Mouse (Mus musculus) lung, embryonic 16.5 days (tissue): ENCODE data around the gene Bmp5. TPM values are rescaled to one million over a fixed set of nuclear protein-coding genes. Genes with fewer than 3 reads are reported as not detected.

Experiments used
- ATAC-seq: fragments of 200-750 bp; cut with Nextera tagmentation; 2 replicates; pipeline ENCODE4 v1.8.0; 2017; ENCODE audit warnings: low read depth, mild to moderate bottlenecking, moderate library complexity
- H3K27ac ChIP-seq: fragments of 300-500 bp; sonication (generic); 2 replicates; pipeline ENCODE4 v1.5.1; 2014; ENCODE audit warnings: mild to moderate bottlenecking, control low read depth, low read length
- H3K27me3 ChIP-seq: fragments of 300-500 bp; sonication (generic); 2 replicates; pipeline ENCODE4 v1.6.1; 2014; ENCODE audit warnings: low read depth, low read length, mixed read lengths; ENCODE audit not compliant: control insufficient read depth, insufficient read depth
- H3K36me3 ChIP-seq: fragments of 300-500 bp; sonication (generic); 2 replicates; pipeline ENCODE4 v1.6.1; 2014; ENCODE audit warnings: low read length; ENCODE audit not compliant: control insufficient read depth, insufficient read depth
- H3K4me1 ChIP-seq: fragments of 300-500 bp; sonication (generic); replicated peaks from 2 replicates; pipeline ENCODE4 v1.6.1; 2014; ENCODE audit warnings: low read length, mixed read lengths; ENCODE audit not compliant: control insufficient read depth, insufficient read depth
- H3K4me2 ChIP-seq: fragments of 300-500 bp; sonication (generic); 2 replicates; pipeline ENCODE4 v1.6.1; 2014; ENCODE audit warnings: low read depth, low read length, control low read depth
- H3K4me3 ChIP-seq: fragments of 300-500 bp; sonication (generic); 2 replicates; pipeline ENCODE4 v1.5.1; 2014; ENCODE audit warnings: mild to moderate bottlenecking, low read length, control low read depth
- H3K9ac ChIP-seq: fragments of 300-500 bp; sonication (generic); 2 replicates; pipeline ENCODE4 v1.6.1; 2014; ENCODE audit warnings: low read length, control low read depth
- H3K9me3 ChIP-seq: fragments of 300-500 bp; sonication (generic); 2 replicates; pipeline ENCODE4 v1.6.1; 2016; ENCODE audit warnings: low read length; ENCODE audit not compliant: control insufficient read depth
- WGBS: fragments of 180-500 bp; shearing (Covaris S2); extraction: QIAGEN DNeasy Blood & Tissue Kit; methylation state at CpG from one replicate; pipeline ENCODE4 v1.1.7; 2014; 5-methylcytosine and 5-hydroxymethylcytosine counted together
- polyA plus RNA-seq: library from polyadenylated mRNA; unstranded; fragments of >200 nt; fragmentation: Nextera tagmentation; extraction: Ambion mirVana; gene quantifications from 2 replicates; pipeline ENCODE4 v1.2.1, GENCODE M21; 2015

The Bmp5 gene
- polyA plus RNA-seq, 1 experiment from 2014 or later: 35.3 TPM

- Histone ChIP-seq H3K9me3 (no peaks in the 10 kb centered on the region), H3K4me3 (no peak overlapping the region), H3K4me1 (no peaks in the 10 kb centered on the region), H3K4me2 (no peak overlapping the region), H3K36me3 (no peaks in the 10 kb centered on the region), H3K9ac (no peak overlapping the region), H3K27ac (no peak overlapping the region), H3K27me3 (no peaks in the 10 kb centered on the region)
- ATAC-seq: no peak
- WGBS: 65% methylated on average over 2 of the region's 2 CpGs
Measured at GRCm38 (mm10) chr9:75858939-75859338, 83.8 kb downstream of the Bmp5 start.

DNA sequence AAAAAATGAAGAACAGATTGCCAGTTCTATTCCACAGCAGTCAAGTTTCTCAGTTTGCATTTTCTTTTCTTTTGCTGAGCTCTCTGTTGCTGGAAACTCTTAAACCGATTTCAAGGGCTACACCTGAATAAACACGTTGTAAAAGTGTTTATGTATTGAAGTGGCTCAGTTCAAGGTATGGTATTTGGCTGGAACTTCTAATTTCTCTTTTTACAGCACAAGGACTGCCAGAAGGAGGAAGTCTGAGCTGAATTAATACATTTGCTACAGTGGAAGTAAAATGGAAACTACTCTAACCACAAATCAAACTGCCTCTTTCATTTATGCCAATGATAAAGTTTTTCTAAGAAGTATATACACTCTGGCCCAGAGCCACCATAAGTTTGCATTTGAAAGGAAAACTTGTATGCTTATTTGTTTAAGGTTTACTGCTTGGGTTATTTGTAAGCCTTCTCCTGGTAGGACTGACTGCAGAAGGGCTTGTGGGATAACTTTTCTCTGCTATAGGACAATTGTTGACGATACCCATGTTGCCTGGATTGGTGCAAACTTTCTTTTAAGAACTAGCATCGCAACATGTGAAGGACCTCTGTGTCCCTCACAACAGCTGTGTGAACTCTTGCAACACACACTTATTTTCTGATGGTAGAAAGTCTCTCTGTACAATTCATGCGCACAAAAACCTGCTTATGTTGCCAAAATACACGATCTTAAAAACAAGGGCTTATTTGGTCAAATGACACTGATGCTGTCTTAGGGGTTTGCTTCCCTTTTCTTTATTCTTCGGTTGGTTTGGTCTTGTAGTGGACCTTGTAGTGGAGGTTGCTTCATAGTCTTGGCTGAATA lies 95.4 kb downstream of the Bmp5 start:
- Histone ChIP-seq H3K4me3 (no peak overlapping the region), H3K9me3 (no peaks in the 10 kb centered on the region), H3K4me1 (peaks cover 3% of the 10 kb centered on the region), H3K27ac (peak overlapping the region; percentile 72), H3K27me3 (no peaks in the 10 kb centered on the region), H3K36me3 (no peaks in the 10 kb centered on the region), H3K4me2 (peak overlapping the region; percentile 6), H3K9ac (no peak overlapping the region)
- 26% methylated on average over 7 of the region's 7 CpGs for WGBS
- peak; percentile 88 for ATAC-seq

DNA sequence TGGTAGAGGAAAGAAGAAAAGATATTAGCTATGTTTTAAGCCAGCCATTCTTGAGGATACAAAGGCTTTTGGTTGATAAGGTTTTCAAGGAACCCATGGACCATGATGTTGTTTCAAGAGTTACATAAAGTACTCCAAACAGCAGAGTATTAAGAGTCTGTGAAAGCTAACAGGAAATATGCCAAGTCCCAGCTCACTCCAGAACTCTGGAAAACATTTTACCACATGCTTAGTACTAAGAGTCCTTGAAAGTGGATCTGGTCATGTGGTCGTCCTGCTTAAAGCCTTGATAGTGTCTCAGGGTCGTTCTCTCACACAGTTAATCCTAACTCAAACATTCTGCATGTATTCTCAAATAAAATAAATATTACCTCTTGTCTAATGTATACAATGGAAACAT lies 101.2 kb downstream of the Bmp5 start:
- no peaks in the 10 kb centered on the region for H3K27me3 ChIP-seq
- no peak overlapping the region for H3K4me3 ChIP-seq
- H3K4me2 ChIP-seq: no peak overlapping the region
- H3K36me3 ChIP-seq: peaks cover 4% of the 10 kb centered on the region
- peaks cover 3% of the 10 kb centered on the region; the same call in 1 of the 2 replicates for H3K4me1 ChIP-seq
- H3K27ac ChIP-seq: no peak overlapping the region
- ATAC-seq: peak; percentile 70
- H3K9ac ChIP-seq: no peak overlapping the region
- WGBS: 33% methylated on average over 2 of the region's 2 CpGs
- H3K9me3 ChIP-seq: no peaks in the 10 kb centered on the region

DNA sequence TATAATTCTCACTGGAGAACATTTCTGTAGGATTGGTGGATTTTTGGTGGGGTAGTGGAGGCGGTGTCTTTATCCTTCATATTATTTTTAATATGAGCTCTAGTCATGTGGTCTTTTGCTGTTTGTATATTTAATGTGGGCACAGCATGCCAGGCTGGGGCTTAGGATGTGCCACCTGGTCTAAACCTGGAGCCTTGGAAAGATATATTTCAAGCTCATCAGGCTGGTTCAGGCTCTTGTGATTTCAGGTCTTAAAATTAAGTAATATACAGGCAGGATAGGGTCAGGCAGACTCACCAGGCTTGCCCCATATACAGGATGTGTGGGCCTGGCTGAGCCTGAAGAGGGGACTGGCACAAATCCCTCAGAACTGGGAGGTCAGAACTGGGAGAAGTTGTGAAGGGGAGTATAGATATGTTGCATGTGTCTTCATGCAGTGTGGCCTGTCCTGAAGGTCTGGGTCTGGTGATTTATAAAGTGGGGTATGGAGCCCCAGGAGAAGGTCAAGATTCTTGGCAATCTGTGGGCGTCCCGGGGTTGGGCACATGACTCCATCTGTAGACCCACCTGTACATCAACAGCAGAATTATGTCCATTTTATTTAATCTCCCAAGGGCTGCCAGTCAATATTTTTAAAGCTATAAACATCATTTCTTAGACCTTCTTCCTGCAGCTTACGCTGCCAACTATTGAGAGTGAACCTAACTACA lies 108.5 kb downstream of the Bmp5 start:
- Histone ChIP-seq H3K36me3 (peaks cover 12% of the 10 kb centered on the region), H3K4me2 (no peak overlapping the region), H3K27ac (no peak overlapping the region), H3K9me3 (no peaks in the 10 kb centered on the region), H3K4me3 (no peak overlapping the region), H3K27me3 (no peaks in the 10 kb centered on the region), H3K4me1 (no peaks in the 10 kb centered on the region), H3K9ac (no peak overlapping the region)
- 91% methylated on average over 4 of the region's 4 CpGs for WGBS
- no peak for ATAC-seq

DNA sequence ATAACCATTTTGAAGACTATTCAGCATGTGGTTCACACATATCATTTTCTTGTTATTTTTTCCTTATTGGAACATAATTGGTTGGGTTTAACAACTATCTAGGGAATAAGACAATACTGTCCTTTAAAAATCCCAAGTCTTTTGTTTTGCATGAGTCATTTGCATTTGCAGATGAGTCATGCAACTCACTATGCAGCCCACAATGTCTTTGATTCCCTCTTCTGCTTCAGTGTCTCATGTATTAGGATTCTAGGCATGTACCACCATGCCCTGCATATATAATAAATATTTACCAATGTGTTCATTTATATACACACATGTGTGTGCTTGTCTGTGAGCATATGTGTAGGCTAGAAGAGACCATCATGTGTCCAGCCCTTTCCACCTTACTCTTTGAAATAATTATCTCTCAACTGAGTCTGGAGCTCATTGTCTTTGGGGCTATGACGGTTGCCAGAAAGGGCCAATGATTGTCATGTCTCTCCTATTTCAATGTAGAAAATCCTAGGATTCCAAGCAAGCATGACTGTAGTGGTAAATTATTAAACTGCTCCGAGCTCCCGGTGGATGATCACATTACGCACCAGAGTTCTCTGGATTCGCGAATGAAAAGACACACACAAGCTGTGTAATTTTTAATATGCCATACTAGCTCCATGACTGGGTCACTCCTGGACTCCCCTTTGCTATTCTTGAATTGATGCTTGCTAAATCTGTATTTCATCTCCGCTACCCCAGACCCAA lies 111.8 kb downstream of the Bmp5 start:
- WGBS: 91% methylated on average over 7 of the region's 7 CpGs
- Histone ChIP-seq H3K4me3 (no peak overlapping the region), H3K27ac (no peak overlapping the region), H3K4me1 (no peaks in the 10 kb centered on the region), H3K9me3 (no peaks in the 10 kb centered on the region), H3K9ac (no peak overlapping the region), H3K36me3 (peaks cover 10% of the 10 kb centered on the region), H3K27me3 (no peaks in the 10 kb centered on the region), H3K4me2 (no peak overlapping the region)
- no peak for ATAC-seq

DNA sequence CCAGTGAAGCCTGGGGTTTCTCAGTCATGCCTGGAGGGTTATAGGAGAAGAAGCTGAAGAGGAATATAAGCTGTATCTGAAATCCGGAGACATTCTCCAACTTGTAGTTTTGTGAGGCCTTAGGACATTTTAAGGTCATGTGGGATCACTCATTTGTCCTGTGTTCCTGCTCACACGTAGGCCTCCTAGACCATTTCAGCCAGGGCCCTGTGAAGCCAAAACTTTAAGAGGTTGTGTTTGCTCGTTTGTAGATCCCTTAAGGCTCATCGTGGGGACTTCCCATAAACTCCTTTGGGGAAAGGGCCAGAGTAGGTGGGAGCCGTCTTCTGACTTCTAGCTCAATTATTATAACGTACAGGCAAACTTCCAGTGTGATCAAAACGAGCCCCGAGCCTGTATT lies 121.8 kb downstream of the Bmp5 start:
- no peaks in the 10 kb centered on the region for H3K9me3 ChIP-seq
- no peak overlapping the region for H3K4me3 ChIP-seq
- H3K36me3 ChIP-seq: no peaks in the 10 kb centered on the region; the same call in 1 of the 2 replicates
- no peaks in the 10 kb centered on the region for H3K4me1 ChIP-seq
- H3K27ac ChIP-seq: no peak overlapping the region
- ATAC-seq: no peak
- H3K4me2 ChIP-seq: no peak overlapping the region
- WGBS: 79% methylated on average over 8 of the region's 8 CpGs
- no peak overlapping the region for H3K9ac ChIP-seq
- H3K27me3 ChIP-seq: no peaks in the 10 kb centered on the region

DNA sequence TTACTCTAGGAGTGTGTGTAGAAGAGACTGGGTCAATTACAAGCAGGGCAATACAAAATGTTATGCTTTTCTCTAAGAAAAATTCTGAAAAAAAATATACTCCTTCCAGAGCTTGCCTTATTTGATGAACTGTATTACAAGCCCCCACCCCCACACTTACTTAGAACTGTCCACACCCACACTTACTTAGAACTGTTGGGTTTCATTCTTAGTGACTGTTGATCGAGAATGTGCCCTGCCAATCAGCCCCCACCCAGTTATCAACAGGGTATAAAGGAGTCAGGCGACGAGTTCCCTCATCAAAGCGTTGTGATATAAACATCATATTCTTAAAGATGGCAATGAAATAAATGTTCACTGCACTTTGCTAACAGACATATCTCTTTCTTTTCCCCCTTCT lies 122.9 kb downstream of the Bmp5 start:
- Histone ChIP-seq H3K27me3 (no peaks in the 10 kb centered on the region), H3K9ac (no peak overlapping the region), H3K36me3 (no peaks in the 10 kb centered on the region; the same call in 1 of the 2 replicates), H3K4me2 (no peak overlapping the region), H3K4me1 (no peaks in the 10 kb centered on the region), H3K27ac (no peak overlapping the region), H3K9me3 (no peaks in the 10 kb centered on the region), H3K4me3 (no peak overlapping the region)
- WGBS: 57% methylated on average over 4 of the region's 4 CpGs
- no peak for ATAC-seq

DNA sequence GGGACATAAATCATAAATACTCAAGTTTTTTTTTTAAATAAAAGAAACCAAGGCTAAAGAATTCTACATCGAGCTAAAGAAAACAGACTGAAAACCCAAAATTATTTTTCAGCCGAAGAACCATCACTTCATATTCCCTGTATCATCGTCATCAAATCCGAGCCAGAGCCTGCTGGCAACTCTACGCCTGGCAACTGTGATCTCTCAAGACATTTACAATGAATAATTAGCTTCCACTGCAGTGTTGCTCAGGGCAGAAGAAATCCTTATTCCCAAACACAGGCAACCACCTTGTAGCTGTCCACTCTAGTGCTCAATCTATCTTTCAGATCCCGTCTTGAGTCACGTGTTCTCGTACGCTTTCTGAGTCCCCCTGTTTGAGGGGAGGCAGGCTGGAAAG lies 126.1 kb downstream of the Bmp5 start:
- Histone ChIP-seq H3K4me1 (no peaks in the 10 kb centered on the region), H3K27ac (no peak overlapping the region), H3K36me3 (no peaks in the 10 kb centered on the region; the same call in 1 of the 2 replicates), H3K27me3 (no peaks in the 10 kb centered on the region), H3K9ac (no peak overlapping the region), H3K4me3 (no peak overlapping the region), H3K9me3 (no peaks in the 10 kb centered on the region), H3K4me2 (no peak overlapping the region)
- no peak for ATAC-seq
- 62% methylated on average over 9 of the region's 9 CpGs for WGBS

DNA sequence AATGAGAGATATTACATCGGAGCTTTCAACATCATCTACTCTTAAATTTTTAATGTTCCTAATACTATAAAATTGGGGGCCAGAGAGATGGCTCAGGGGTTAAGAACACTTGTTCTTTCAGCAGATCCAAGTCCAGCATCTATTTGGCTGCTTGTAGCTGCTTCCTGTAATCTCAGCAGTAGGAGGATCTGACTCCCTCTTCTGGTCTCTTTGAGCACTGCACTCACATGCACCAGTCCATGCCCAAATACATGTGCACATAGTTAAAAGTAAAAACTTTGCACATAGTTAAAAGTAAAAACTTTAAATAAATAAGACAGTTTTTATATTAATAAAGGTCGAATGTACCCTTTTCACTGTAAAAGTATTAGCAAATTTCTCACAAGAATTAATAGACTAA lies 130.3 kb downstream of the Bmp5 start:
- no peak overlapping the region for H3K4me2 ChIP-seq
- H3K4me1 ChIP-seq: no peaks in the 10 kb centered on the region
- ATAC-seq: no peak
- WGBS: 56% methylated on average over 2 of the region's 2 CpGs
- H3K27ac ChIP-seq: no peak overlapping the region
- no peaks in the 10 kb centered on the region for H3K9me3 ChIP-seq
- no peak overlapping the region for H3K4me3 ChIP-seq
- H3K27me3 ChIP-seq: no peaks in the 10 kb centered on the region
- H3K36me3 ChIP-seq: no peaks in the 10 kb centered on the region
- no peak overlapping the region for H3K9ac ChIP-seq
